In the genomic region with DNA sequence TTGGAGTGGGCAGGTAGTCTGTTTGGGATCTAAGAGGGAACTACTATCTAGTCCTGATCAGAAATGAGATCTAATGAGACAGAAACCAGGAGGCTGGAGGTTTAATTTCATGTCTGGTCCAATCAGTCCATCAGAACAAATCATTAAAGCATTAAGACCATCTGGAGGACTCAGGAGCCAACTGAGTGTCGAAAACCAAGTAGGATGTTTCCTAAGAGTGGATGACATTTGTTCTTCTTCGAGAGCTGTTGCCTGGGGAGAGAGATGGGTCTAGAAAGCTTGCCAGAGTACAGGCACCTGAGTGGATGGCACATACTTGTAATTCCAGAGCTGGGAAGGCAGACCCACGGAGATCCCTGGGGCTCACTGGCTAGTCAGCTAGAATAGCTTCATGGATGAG, we compare ENCODE assay signal across 22 mouse cellular contexts.
A peak's percentile ranks its signal among the peaks of the same experiment; 100 is the strongest.
DNase-seq lines count a peak whose midpoint lies in the region; ATAC-seq and TF ChIP-seq lines count a peak whose summit lies in the region.
"Had no signal": no experiment of that assay in that cellular context is flagged by ENCODE, and none has a peak within 500 bp of the region (broad histone marks: within the 10 kb centered on the region; RNA-seq: fewer than 3 reads in every experiment).

No protein-coding gene starts in this region.

- no peak overlapping the region for H3K4me3 ChIP-seq in lung, postnatal 0 days (ENCODE audit: low read depth, low read length)
- no peak overlapping the region for H3K4me3 ChIP-seq in gastrocnemius, adult 2 months

- no peaks in the 10 kb centered on the region for H3K36me3 ChIP-seq in lung, postnatal 0 days (ENCODE audit: insufficient read depth, low read length)
- H3K36me3 ChIP-seq: G1E had no signal

- H3K9me3 ChIP-seq in lung, postnatal 0 days (ENCODE audit: low read length) = no peaks in the 10 kb centered on the region

- no peak for TF ChIP-seq CTCF in lung, postnatal 0 days (IDR thresholded peaks at IDR 0.05)
- TF ChIP-seq CTCF in gastrocnemius, adult 2 months (IDR thresholded peaks at IDR 0.05) = no peak

- 51% methylated on average over 3 of the region's 3 CpGs for WGBS in lung, postnatal 0 days

- no peaks in the 10 kb centered on the region for H3K4me1 ChIP-seq in lung, postnatal 0 days (ENCODE audit: insufficient read depth, low read depth, low read length)

- intact Hi-C loops in gastrocnemius, adult 2 months (cut with DNase I) = no loop called here

- no peak overlapping the region for H3K27ac ChIP-seq in lung, postnatal 0 days (ENCODE audit: low read length)
- H3K27ac ChIP-seq in gastrocnemius, adult 2 months = no peak overlapping the region

- H3K9ac ChIP-seq in lung, postnatal 0 days (replicated peaks; ENCODE audit: low read depth) = no peak overlapping the region

- H3K27me3 ChIP-seq in lung, postnatal 0 days (replicated peaks; ENCODE audit: insufficient read depth, low read length) = no peaks in the 10 kb centered on the region
- H3K27me3 ChIP-seq: CH12.LX, Patski had no signal

- peak; percentile 24 to 29 for DNase-seq in cerebellum, postnatal 10 days
- DNase-seq in cerebellum, postnatal 4 days (ENCODE audit: low spot score in 2 of 2) = no peak
- peak; percentile 63 for DNase-seq in lung, postnatal 0 days (ENCODE audit: low spot score)
- no peak for DNase-seq in lung, postnatal 36 days
- peak; percentile 56 for DNase-seq in fat pad, adult 2 months (ENCODE audit: extremely low read depth, low read depth, low spot score)
- DNase-seq in gonadal fat pad, adult 2 months (ENCODE audit: low read depth) = peak; percentile 90
- no peak for DNase-seq in gastrocnemius, adult 2 months
- no peak for DNase-seq in spleen, adult 18-20 months
- DNase-seq: adrenal gland, adult 2 months; adrenal gland, adult 8-10 months; adrenal gland, postnatal 10 days; adrenal gland, postnatal 14 days; adrenal gland, postnatal 25 days; adrenal gland, postnatal 36 days; B cell, adult 2 months; cerebellum, adult 11 months; cerebellum, adult 11-12 months had no signal

- no peak for TF ChIP-seq EP300 in lung, postnatal 0 days (IDR thresholded peaks at IDR 0.05)

- ATAC-seq in lung, postnatal 0 days = peak; percentile 37; the same call in 1 of the 2 replicates
- ATAC-seq: activated CD4-positive, CD25-positive, alpha-beta regulatory T cell, adult 4 months; CD4-positive, CD25-positive, alpha-beta regulatory T cell, adult 4 months; Patski had no signal

- H3K4me2 ChIP-seq in lung, postnatal 0 days (replicated peaks; ENCODE audit: low read depth, low read length) = no peak overlapping the region

Comparison
In these comparisons a context has a peak if more than half of its experiments do, and no peak if none do; other contexts are left out.
1. DNase-seq: peak in cerebellum, postnatal 10 days (2 of 2), lung, postnatal 0 days (single experiment), fat pad, adult 2 months (single experiment) and gonadal fat pad, adult 2 months (single experiment); none in cerebellum, postnatal 4 days (0 of 2), lung, postnatal 36 days (single experiment), gastrocnemius, adult 2 months (single experiment) and spleen, adult 18-20 months (0 of 2).